Mouse (Mus musculus) urinary bladder, adult 2 months (tissue): ENCODE measurements around the gene Armc2. TPM values are rescaled to one million over a fixed set of nuclear protein-coding genes. Genes with fewer than 3 reads are reported as not detected.
A peak's percentile ranks its signal among the peaks of the same experiment; 100 is the strongest.
"Not testable (repeated sequence)": the region's sequence is repeated elsewhere in the genome, so short reads cannot be mapped to it uniquely, and the experiment has no call there.

Experiments used
- DNase-seq: peaks from one replicate; pipeline ENCODE4 v3.0.0; 2022; ENCODE audit warnings: low spot score
- polyA plus RNA-seq: library from polyadenylated mRNA; depleted of rRNA; stranded (reverse); fragments of >200 nt; gene quantifications from 2 replicates; pipeline ENCODE4 v1.2.3, GENCODE M21; 2012

Armc2 gene
- polyA plus RNA-seq, 1 experiment: 1.8 TPM

- no peak for DNase-seq
These were observed 45.6 kb downstream of the Armc2 start for GRCm38 (mm10) chr10:41972676-41973075.

GRCm38 (mm10) chr10:41967915-41968635 lies 50.2 kb downstream of the Armc2 start:
- no peak for DNase-seq

GRCm38 (mm10) chr10:41962725-41963124 lies 55.5 kb downstream of the Armc2 start:
- DNase-seq: no peak

GRCm38 (mm10) chr10:41959808-41960207 lies 58.4 kb downstream of the Armc2 start:
- DNase-seq: no peak

- DNase-seq: no peak
These were observed 59.5 kb downstream of the Armc2 start for GRCm38 (mm10) chr10:41958677-41959274.

- DNase-seq: no peak
These were observed 60.6 kb downstream of the Armc2 start for GRCm38 (mm10) chr10:41957421-41958225.

GRCm38 (mm10) chr10:41953528-41953864 lies 64.7 kb downstream of the Armc2 start:
- DNase-seq: no peak

GRCm38 (mm10) chr10:41952850-41953527 lies 65.3 kb downstream of the Armc2 start:
- DNase-seq: no peak

- DNase-seq: not testable (repeated sequence)
These were observed 65.9 kb downstream of the Armc2 start for GRCm38 (mm10) chr10:41952354-41952753.

- no peak for DNase-seq
These were observed 79.2 kb downstream of the Armc2 start for GRCm38 (mm10) chr10:41939090-41939489.

- no peak for DNase-seq
These were observed 81.1 kb downstream of the Armc2 start for GRCm38 (mm10) chr10:41937176-41937575.

GRCm38 (mm10) chr10:41936100-41936499 lies 82.1 kb downstream of the Armc2 start:
- DNase-seq: no peak

GRCm38 (mm10) chr10:41935476-41935829 lies 82.8 kb downstream of the Armc2 start:
- no peak for DNase-seq

- peak; percentile 68 for DNase-seq
These were observed 83.4 kb downstream of the Armc2 start for GRCm38 (mm10) chr10:41934633-41935475.

GRCm38 (mm10) chr10:41933536-41933935 lies 84.7 kb downstream of the Armc2 start:
- no peak for DNase-seq

GRCm38 (mm10) chr10:41932943-41933342 lies 85.3 kb downstream of the Armc2 start:
- DNase-seq: no peak

GRCm38 (mm10) chr10:41931962-41932361 lies 86.3 kb downstream of the Armc2 start:
- no peak for DNase-seq

- no peak for DNase-seq
These were observed 87.3 kb downstream of the Armc2 start for GRCm38 (mm10) chr10:41930966-41931365.

- DNase-seq: no peak
These were observed 91.5 kb downstream of the Armc2 start for GRCm38 (mm10) chr10:41926726-41927125.

GRCm38 (mm10) chr10:41912290-41912994 lies 105.8 kb downstream of the Armc2 start:
- DNase-seq: no peak

- no peak for DNase-seq
These were observed 109.3 kb downstream of the Armc2 start for GRCm38 (mm10) chr10:41908899-41909298.
